Mouse (Mus musculus) kidney, adult 8-10 months (tissue): ENCODE measurements around the gene Arnt2.

ENCODE experiments used
- DNase-seq, 2 experiments: peaks; one replicate each; pipeline ENCODE4 v3.0.0; 2022

The Arnt2 gene

GRCm38 (mm10) chr7:84227652-84228051 lies 182.3 kb downstream of the Arnt2 start:
- peak in 1 of 2 experiments; percentile 24 for DNase-seq

GRCm38 (mm10) chr7:84226909-84227308 lies 183.1 kb downstream of the Arnt2 start:
- DNase-seq, result no peak

GRCm38 (mm10) chr7:84212112-84212511 lies 197.9 kb downstream of the Arnt2 start:
- no peak for DNase-seq

GRCm38 (mm10) chr7:84210585-84211291 lies 199.2 kb downstream of the Arnt2 start:
- DNase-seq, result no peak

GRCm38 (mm10) chr7:84203981-84204380 lies 206.0 kb downstream of the Arnt2 start:
- no peak for DNase-seq

- peak in 1 of 2 experiments; percentile 11 for DNase-seq
Measured at GRCm38 (mm10) chr7:84201151-84202068, 208.6 kb downstream of the Arnt2 start.

GRCm38 (mm10) chr7:84197208-84197860 lies 212.6 kb downstream of the Arnt2 start:
- DNase-seq, result no peak
